Mouse (Mus musculus) ES-Bruce4 (cell line): ENCODE data around the gene Rap1a.

ENCODE experiments used
- EP300 ChIP-seq: IDR thresholded peaks from 2 replicates; pipeline ENCODE4 v1.6.1; 2011; ENCODE audit warnings: low read depth, low read length; ENCODE audit not compliant: insufficient read depth
- POLR2A ChIP-seq: IDR thresholded peaks from one replicate; pipeline ENCODE4 v1.8.1; 2011; ENCODE audit warnings: low read length; ENCODE audit not compliant: insufficient read depth

DNA sequence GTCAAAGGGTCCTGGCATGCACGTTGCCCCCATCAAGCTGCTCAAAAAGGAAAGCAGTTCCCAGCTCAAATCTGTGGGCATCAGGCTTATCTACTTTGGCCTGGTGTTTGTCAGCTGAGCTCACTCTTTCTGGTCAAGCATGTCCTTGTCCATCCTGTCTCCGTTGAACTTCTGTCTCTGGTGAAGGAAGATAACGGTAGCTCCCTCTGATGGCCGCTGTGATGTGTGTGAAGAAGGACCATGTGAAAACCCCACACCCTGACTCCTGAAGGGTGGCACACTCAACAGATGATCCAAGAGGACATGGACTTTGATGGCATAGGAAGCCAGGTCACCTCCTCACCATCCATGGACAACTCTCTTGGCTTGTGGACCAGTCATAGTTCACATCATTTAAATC lies 82.4 kb downstream of the Rap1a start:
- TF ChIP-seq POLR2A (no peak), EP300 (no peak)
